Mouse (Mus musculus): ENCODE data around the gene Pla2r1.
A peak's percentile ranks its signal among the peaks of the same experiment; 100 is the strongest.

The Pla2r1 gene

DNA sequence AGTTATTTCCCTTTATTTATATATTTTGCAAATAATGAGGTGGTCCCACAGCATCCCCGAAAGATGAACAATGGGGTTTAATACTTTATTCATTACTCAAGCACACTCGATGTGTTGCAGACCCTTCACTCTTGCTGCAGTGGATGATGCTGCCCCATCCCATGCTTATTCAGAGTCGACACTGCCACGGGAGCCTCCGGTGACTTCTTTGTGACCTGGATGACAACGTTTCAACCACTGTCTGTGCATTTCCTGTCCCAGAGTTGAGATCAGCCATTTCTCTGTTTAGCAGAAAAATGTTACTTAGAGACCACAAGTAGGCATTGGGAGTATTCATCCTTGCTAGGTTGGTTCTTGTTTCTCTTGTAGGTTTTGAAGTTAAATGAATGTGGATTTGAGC is 159.3 kb downstream of the Pla2r1 start:
- no peak for TF ChIP-seq GATA4 (IDR thresholded peaks at IDR 0.05; ENCODE audit: insufficient replicate concordance, low read length)

GRCm38 (mm10) chr2:60392286-60392685 is 160.8 kb downstream of the Pla2r1 start:
- TF ChIP-seq GATA4 (IDR thresholded peaks at IDR 0.05; ENCODE audit: insufficient replicate concordance, low read length) = no peak

DNA sequence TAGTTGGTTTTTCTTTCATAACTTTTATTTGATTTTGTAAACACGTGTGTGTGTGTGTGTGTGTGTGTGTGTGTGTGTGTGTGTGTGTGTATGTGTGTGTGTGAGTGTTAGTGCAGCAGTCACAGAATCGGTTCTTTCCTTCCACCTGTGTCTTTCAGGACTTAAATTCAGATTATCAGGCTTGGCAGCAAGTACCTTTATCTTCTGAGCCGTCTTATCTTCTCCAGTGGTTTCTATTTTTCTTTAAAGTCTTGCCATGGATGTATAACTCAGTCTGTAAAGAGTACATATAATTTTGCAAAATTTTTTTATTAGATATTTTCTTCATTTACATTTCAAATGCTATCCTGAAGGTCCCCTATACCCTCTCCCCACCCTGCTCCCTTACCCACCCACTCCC is 165.7 kb downstream of the Pla2r1 start:
- TF ChIP-seq GATA4 (IDR thresholded peaks at IDR 0.05; ENCODE audit: insufficient replicate concordance, low read length) = no peak

DNA sequence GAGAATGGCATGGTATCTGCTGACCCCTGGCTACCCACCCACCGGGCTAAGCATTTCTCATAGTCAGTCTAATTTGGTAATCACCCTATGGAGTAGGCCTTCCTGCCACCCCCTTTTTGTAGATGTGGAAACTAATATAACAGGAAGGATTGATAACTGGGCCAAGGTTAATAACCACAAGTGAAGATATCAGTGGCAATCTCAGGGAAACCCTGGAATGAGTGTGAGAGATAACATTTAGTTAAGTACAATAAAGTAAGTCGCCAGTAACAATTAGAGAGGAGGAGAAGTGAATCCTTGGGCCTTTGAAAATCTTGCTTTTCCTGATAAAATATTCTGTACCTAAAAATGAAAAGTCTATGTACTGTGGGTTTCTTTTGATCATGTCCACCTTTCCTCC is 166.3 kb downstream of the Pla2r1 start:
- TF ChIP-seq GATA4 (IDR thresholded peaks at IDR 0.05; ENCODE audit: insufficient replicate concordance, low read length) = no peak

- TF ChIP-seq GATA4 (IDR thresholded peaks at IDR 0.05; ENCODE audit: insufficient replicate concordance, low read length) = peak; percentile 38; the same call in 1 of the 2 replicates
Observed at GRCm38 (mm10) chr2:60384763-60385085, 168.4 kb downstream of the Pla2r1 start.

GRCm38 (mm10) chr2:60384083-60384762 is 168.9 kb downstream of the Pla2r1 start:
- no peak for TF ChIP-seq GATA4 (IDR thresholded peaks at IDR 0.05; ENCODE audit: insufficient replicate concordance, low read length)

DNA sequence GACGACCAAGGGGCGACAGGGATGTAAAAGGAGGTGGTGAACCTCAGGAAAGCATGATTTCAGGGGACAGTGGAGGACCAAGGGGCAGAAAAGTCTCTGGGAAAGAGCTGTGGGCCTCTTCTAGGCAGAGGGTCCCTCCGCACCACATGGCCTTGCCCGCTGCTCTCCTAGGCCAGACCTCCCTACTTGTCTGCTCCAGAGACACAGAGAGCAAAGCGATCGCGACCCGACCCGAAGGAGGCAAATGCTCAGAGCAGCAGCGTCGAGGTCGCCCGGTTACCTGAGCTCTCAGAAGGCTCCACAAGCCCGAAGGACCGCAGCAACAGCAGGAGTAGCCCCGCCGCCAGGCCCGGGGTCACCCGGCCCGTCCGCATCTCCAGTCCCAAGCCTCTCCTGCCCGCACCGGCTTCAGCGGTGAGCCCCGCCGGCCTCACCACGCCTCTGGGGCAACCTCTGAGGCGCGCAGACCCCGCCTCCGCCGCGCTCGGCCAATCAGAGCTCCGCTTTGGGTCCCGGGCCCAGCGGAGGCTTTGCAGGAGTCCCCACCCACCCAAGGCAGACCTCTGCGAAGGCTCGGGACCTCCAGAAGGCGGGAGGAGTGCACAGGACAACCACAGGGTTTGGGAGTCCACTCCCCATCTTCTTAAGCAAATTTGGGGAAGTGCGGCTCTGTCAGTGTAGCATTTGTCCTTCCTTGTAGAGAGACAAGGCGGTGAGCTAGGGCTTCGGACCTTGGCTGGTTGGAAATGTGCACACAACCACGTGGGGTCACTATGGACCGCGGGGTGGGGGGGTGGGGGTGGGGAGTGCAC is 170.0 kb downstream of the Pla2r1 start, which contains the start of gene Ly75:
Ly75 (minus strand) TSS at position 446 of the 812 bp plus-strand sequence.
- TF ChIP-seq GATA4 (IDR thresholded peaks at IDR 0.05; ENCODE audit: insufficient replicate concordance, low read length) = no peak

- no peak for TF ChIP-seq GATA4 (IDR thresholded peaks at IDR 0.05; ENCODE audit: insufficient replicate concordance, low read length)
Observed at GRCm38 (mm10) chr2:60382346-60382745, 170.8 kb downstream of the Pla2r1 start.

DNA sequence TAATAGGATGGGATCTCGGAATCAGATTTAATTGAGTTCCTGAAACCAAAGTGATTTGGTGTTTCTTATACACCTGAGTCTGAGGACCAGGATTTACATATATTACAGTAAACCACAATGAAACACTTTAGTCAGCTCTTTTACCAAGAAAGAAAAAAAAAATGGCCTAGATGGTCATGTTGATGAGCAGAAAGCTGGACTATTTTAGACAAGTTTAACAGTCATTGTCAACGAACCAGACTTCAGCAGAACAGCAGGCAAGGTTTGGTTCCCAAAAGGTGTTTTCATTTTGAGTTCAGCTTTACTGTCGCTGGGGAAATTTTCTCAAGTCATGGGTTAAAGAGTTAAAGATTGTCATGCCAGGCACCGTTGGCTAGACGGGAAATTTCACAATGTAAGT is 175.8 kb downstream of the Pla2r1 start:
- no peak for TF ChIP-seq GATA4 (IDR thresholded peaks at IDR 0.05; ENCODE audit: insufficient replicate concordance, low read length)

DNA sequence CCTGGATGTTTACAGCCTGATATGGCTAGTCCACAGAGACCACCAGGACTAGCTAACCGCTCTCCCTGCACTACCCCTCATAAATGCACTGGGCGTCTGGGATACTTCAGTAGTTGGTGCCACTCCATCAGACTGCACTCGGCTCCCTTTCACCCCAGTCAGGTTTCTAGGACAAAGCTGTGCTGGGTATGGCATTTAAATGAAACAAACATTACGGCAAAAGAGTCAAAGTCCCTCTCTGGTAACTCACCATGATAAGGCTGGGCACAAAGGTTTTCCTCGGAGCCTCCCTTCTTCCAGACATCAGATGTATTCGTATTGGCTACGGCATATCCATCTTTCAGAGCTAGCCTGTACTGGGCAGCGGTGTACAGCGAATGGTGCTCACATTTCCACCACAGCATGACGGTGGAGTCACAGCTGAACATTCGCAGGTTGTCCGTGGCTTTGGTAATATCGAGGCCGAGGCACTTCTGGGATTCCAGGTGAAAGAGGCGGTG is 177.4 kb downstream of the Pla2r1 start:
- TF ChIP-seq GATA4 (IDR thresholded peaks at IDR 0.05; ENCODE audit: insufficient replicate concordance, low read length) = no peak

DNA sequence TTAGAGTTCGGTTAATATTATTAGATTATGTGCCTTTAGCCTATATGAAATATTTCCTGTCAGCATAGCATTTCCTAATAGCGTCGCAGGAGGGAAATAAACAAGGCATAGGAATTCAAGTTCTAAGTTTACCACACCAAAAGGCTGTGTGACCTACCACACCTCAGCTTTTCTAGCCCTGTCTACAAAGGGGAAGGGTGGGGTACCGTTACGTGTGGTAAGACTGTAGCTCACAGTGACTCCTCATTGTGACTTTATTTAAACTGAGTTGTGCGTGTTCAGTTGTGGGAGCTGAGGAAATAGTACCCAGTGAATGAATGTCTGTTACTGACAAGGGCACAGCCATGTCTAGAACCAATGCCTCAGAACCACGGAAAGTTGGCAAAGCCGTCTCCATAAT is 178.0 kb downstream of the Pla2r1 start:
- TF ChIP-seq GATA4 (IDR thresholded peaks at IDR 0.05; ENCODE audit: insufficient replicate concordance, low read length) = no peak

DNA sequence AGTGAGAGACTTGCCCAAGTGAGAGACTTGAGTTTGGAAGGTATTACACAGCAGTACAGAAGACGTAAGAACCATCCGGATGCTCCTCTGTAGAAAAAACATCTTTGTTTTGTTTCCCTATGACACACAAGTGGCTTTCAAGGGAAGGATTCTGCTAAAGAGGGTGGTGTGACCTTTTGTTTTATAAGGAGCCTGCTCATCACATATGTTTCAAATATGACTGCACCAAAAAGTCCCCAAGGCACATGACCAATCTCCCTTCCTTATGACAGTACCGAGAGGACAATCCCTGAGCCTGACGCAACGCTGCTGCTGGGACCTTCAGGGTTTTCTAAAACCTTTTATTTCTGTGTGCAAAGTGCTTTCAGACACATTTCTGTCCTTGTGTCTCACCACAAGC is 182.9 kb downstream of the Pla2r1 start:
- no peak for TF ChIP-seq GATA4 (IDR thresholded peaks at IDR 0.05; ENCODE audit: insufficient replicate concordance, low read length)

DNA sequence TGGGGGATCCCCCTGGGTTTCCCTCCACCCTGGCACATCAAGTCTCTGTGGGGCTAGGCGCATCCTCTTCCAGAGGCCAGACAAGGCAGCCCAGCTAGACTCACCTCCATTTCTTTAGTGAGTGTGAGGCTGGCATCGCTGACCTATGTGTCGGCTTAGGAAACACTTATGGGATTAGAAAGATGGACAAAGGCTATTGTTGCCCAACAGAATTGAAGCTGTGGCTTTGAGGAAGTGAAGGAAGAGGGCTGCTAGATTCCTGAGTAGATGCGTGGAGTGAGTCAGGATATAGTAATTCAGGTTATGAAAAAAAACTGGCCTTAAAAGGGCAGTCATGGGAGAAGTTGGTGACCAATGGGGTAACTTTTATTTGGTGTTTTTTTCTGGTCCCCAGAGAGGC is 183.7 kb downstream of the Pla2r1 start:
- TF ChIP-seq GATA4 (IDR thresholded peaks at IDR 0.05; ENCODE audit: insufficient replicate concordance, low read length) = no peak

GRCm38 (mm10) chr2:60367871-60368270 is 185.2 kb downstream of the Pla2r1 start:
- TF ChIP-seq GATA4 (IDR thresholded peaks at IDR 0.05; ENCODE audit: insufficient replicate concordance, low read length) = no peak
